Mouse (Mus musculus): ENCODE measurements at regions not wholly inside any gene's neighbourhood (a gene's known extent, or its start where the extent isn't known, plus 50 kb on each side); places are given as distances from the start of the nearest gene placed in this dataset.
"Not testable (repeated sequence)": the region's sequence is repeated elsewhere in the genome, so short reads cannot be mapped to it uniquely, and the experiment has no call there.

DNA sequence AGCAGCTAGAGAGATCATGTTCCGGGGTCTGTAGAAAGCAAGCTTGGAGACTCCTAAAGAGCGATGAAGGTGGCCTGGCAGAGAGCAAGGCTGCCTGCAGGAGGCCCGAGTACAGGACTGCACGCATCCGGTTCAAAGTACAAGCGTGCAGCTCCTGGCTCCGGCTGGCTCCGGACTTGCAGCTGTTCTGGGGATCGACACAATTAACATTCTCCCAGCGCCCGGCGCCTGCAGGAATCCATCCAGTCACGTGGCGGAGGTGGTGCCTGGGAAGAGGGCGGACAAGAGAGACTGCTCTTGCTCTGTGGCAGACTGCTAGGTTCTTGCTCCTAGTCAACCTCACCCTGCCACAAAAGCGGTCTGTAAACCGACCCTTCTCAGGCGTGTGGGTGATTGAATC, 86.9 kb downstream of the Bdh1 start:
- no peak for DNase-seq (ENCODE audit: low spot score)

DNA sequence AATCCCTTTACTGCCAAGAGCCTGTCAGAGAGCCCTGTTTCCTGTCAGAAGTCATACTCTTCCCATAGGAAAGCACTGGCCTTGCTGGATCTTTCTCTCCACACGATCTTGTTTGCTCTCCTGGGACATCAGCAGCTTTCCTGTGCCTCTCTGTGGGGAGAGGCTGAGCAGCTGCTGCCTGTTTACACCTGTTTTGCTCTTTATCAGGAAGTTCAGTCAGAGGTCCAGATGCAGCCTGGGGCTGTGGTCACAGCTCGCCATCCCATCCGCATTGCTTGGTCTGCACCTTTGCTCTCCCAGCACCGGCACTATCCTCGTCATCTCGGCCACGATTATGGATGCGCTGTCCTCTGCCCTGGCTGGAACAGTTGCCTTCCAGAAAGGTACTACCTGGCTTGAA, 88.0 kb downstream of the Bdh1 start:
- no peak for DNase-seq (ENCODE audit: low spot score)

DNA sequence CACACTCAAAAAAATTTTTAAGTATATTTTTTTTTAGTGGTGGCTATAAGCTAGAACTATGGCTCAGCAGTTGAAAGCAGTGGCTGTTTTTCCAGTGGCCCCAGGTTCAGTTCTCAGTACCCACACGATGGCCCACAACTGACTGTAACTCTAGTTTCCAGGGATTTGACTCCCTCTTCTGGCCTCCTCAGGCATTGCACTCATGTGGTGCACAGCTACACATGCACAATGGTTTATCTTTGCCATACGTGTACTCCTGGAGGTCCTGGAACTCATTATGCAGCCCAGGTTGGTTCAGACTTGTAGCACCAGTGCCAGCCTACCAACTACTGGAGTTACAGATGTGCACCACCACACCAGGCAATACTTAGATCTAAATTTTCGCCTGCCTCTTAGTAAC, 96.7 kb downstream of the Bdh1 start:
- DNase-seq (ENCODE audit: low spot score) = no peak

DNA sequence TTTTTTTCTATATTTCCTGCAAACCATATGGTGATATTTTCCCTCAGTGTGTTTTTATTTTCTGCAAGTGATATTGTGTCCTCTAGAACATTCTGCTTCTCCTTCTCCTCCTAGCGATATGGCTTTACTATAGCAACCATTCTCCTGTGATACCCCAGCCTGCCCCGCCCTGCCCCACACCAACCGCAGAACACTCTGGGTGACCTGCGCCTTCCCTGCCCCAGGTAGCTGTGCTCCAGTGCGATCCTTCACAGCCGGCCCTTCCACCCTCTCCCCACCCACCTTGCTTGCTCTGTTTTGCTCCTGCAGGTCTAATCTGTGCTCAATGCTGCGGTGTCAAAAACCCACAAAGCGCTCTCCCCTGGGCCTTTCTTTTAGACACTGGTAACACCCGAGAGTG, 98.0 kb downstream of the Bdh1 start:
- no peak for DNase-seq (ENCODE audit: low spot score)

DNA sequence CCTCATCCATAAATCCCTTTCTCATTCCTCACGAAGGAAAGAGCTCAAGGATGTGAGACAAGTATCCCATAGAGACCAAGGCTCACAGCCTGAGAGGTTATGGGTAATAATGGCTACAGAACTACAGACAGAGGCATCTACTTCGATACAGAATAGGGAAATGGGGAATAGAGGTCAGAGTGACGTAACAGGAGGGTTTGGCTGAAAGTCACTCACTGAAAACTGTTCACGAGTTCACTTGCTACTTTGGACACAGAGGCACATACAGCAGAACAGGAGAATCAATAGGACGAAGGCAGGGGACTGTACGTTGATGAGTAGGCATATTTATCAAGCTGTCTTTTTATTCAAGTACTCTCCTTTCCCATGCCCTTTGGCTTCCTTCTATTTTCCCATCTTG, 99.7 kb downstream of the Bdh1 start:
- DNase-seq (ENCODE audit: low spot score) = no peak

DNA sequence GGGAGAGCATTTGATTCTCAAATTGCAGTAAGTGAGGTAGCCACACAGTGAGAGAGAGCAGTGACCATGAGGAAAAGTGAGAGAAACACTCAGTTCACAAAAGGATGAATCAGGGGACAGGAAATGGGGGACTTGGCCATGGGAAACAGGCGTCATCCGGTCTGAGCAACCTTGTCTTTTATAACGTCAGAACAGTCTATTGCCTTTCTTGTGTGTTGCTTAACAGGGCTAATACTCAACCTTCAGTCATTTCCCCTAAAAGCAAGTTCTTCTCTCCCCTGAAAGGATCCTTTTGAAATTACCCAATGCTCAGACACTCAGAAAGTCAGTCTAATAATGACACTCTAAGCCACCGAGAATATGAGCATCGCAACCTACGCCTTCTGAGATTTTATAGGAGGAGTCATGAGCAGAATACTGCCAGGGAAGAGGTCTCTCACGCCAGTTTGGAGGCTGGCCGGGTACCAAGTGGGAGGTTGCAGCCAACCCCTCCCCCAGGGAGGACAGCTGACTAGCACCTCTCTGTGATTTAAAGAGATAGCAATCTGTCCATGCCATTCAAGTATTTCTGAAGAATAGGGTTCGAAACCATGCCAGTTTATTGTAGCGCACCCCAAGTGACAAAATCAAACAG, 104.7 kb downstream of the Bdh1 start:
- no peak for DNase-seq (ENCODE audit: low spot score)

DNA sequence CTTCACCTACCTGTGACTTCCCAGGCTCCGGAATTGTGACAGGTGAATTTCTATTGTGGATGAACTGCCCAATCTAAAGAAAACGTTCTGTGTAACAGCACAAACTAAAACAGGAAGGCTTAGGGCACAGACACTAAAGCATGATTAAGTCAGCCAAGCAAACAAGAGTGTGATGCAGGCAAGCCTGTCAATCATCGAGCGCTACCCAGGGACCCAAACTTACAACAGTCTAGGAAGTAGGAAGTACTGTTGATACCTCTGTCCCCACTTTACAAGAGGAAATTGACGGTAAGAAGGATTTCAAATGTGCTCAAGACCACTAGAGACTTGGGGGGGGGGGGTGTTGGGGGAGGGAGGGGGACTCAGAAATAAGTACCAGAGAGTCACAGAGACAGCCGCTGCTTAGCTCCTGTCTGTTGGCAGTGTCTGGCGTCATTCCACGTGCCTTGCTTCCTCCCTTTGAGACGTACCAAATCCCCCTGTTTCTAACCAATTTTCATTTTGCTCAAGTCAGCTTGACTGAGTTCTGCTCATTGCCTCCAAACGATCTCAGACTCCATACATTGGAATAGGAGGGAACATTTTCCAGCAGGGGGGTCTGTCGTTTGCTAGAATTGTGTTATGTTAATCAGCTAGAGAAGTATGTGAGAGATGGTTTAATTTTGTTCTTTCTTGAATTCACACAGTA, 106.7 kb downstream of the Bdh1 start:
- no peak for DNase-seq (ENCODE audit: low spot score)

DNA sequence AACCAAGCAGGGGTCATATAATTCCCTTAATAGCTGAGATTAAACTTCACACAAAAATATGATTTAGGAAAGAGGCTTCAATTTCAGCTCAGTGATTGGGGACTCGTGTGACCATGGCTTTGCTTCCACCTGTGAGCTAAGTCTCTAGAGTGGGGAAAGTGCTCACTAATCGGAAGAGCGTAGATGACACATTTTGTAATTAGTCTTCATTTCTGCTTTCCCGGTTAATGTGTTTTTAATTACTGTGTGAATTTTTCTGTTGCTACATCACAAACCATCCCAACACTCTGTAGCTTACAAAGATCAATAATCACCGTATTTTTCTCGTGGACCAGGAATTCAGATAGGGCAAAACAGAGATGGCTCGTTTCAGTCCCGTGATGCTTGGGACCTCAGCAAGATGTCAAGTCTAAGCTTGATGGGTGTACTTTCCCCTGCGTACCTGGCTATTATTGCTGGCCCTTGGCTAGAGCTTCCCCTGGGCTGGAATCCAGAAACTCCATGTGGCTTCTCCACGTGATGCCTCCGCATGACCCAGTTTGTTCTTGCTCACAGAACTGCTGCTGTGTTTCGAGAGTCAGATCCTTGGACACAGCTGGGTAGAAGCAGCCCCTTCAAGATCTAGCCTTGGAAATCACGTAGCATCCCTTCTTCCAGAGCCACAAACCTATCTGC, 107.3 kb downstream of the Bdh1 start:
- DNase-seq (ENCODE audit: low spot score) = no peak

DNA sequence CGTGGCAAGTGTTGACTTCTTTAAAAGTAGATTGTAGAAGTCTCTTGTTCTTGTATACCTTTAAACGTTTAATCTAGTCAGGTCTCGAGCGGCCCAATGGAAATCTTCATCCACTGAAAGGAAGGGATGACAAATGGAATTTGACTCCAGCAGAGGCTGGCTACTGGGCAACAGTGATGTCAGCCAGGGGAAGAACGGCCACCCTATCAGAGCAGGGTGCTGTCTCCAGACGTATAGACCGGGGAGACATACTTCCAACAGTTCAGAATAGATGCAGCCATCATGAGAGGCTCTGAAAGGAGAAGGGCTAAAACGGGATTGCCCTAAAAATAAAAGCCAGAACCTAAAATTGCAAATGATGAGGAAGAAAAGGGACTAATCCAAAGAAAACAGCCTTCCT, 108.0 kb downstream of the Bdh1 start:
- DNase-seq (ENCODE audit: low spot score) = no peak

DNA sequence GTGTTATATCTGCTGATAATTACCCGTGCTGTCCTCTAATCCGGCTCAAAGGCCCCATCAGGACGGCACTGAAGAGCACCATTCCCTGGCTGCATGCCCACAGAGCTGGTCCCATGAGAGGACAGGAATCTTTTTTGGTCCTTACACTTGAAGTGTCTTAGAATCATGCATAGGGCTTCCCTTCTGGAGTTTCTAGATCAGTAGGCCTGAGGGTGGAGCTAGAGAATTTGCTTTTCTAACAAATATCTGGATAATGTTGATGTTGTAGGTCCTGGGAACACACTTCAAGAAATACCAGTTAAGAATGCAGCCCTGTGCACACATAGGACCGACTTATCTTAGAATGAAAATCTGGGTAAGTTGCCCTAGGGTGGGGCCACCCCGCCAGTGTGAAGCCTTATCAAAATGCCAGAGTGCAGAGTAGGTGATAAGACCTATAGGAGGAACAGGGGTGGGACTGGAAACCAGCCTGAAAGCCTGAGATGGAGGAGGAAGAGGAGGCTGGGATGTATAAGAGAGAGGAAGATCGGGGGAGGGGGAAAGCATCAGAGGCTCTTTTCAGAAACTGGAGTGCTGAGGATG, 111.2 kb downstream of the Bdh1 start:
- no peak for DNase-seq (ENCODE audit: low spot score)

DNA sequence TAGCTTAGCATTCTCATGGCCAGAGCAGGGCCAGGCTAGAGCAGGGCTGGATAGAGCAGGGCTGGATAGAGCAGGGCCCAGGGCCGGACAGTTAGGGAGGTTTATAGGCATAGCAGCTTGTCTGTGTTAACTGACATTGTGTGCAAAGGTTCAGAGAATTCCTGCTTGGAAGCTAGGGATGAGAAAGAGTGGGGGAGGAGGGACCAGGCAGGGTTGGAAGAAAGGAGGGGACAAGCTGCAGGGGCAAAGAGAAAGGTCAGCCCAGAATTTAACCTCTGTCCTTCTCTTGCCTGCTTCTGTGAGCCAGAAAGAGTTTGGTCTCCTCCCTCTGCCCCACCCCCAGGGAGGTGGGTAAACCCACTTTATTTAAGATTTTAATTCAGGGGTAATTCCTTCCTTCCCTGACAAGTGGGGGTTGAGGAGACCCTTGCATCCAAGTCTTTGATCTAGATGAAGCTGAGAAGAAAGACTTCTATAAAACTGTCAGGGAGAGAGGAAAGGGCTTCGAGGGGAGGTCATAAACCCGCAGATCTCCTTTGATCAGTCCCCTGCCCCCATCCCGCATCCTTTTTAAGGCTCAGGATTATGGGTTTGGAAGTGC, 112.9 kb downstream of the Bdh1 start:
- no peak for DNase-seq (ENCODE audit: low spot score)

DNA sequence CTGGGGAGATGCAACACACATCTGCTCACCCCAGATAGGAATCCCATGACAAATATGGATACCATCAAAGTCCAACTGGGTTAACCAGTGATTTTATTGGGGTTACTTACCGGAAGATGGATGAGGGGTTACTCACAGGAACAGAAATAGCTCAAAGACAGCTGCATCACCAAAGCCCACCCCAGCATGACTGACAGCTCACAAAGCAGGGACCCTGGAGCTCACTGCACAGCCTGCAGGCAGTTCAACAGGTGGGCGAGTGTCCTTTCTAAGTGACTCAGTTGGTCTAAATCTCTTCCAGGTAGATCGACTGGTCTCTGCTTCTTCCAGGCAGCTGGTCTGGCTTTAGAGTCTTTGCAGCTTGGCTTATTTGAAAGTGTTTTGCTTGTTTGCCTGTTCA, 114.2 kb downstream of the Bdh1 start:
- DNase-seq (ENCODE audit: low spot score) = no peak

DNA sequence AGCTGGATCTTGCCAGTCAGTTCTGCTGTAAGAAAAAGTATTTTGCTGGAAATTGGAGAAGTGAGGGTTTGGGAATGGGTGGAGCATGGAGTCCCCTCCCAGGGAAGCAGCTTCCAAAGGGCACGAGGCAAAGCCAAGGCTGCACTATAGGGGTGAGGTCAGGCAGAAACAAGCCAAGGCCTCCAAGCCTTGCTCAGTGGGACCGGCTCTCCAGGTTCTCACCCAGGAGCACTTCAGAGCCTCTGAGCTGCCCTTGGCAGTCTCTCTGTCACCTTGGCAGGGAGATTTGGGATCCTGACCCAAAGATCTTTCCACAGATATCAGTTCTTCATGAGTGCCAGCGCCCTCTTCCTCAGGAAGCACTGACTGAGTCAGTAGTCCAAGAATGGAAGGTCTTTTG, 116.5 kb downstream of the Bdh1 start:
- DNase-seq (ENCODE audit: low spot score) = no peak

DNA sequence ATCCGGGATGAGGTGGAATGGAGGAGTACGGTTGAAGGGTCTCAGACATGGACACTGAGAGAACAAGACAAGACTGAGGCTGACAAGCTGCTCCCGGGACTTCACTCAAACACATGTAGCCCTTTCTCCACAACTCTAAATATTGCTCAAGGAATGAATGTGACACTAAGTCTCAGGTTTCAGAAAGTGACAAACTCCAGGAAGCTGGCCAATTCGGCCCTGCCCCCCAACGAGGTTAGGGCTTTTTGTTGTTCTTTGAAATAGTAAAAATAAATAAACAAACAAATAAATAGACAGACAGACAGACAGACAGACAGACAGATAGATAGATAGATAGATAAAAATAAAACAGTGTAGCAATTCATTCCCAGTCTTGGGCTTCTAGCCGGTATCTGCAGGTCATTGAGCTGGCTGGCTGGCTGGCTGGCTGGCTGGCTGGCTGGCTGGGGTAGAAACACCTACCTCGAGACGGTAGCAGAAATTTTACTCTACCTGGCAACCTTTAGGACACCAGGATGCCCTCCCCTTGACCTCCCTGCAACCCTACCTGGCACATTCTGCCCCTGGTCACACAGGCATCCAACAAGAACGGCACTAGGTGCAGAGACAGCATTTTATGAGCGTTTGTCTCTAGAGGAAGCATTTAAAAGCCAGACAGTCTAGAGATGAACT, 119.6 kb upstream of the Dlg1 start:
- no peak for DNase-seq (ENCODE audit: low spot score)

DNA sequence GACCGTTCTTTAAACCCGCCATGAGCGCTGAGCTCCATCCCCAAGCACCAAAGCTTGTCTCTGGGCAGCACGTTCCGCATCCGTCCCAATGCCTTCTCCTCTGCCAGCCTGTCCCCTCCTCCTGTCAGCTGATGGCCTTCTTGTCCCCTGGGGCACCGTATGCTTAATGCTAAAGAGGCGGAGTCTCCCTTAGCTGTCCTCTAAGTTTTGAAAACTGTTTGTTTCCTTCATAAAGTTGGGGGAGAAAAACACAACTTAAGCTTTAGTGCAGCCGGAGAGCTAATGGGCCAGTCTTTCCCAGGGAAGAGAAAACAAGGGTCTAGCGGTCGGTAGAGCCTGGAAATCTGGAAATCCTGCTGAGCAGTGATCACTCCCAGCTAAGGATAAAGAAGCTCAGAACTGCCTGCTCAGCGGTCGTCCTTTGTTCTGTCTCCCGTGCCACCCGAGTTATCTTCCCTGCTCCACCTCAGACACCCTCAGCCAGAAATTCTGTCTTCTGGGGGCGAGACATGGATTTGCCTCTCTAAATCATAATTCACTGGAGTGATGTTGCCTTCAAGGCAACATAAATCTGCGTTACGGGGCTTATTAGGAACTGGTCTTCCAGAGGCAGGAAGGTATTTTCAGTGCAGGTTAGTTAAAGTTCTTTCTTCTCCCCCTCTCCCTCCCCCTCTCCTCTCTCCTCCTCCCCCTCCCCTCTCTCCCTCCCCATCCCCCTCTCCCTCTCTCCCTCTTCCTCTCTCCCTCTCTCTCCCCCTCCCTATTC, 117.0 kb upstream of the Dlg1 start:
- no peak for DNase-seq (ENCODE audit: low spot score)

DNA sequence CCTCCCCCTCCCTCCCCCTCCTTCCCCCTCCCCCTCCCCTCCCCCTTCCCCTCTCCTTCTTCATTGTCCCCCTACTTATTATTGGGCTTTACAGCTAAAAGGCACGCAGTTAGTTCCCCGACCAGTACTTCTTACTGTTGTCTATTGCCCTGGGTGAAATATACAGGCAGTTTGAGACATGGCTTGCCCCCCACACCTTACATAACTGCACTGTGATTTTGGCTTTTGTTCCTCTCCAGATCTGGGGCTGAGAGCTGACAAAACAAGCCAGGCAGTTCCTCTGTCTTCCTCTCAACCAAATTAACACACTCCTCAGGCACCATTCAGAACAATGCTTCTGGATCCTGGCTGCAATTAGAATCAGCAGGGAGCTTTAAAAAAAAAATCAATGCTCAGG, 116.4 kb upstream of the Dlg1 start:
- DNase-seq (ENCODE audit: low spot score) = no peak

DNA sequence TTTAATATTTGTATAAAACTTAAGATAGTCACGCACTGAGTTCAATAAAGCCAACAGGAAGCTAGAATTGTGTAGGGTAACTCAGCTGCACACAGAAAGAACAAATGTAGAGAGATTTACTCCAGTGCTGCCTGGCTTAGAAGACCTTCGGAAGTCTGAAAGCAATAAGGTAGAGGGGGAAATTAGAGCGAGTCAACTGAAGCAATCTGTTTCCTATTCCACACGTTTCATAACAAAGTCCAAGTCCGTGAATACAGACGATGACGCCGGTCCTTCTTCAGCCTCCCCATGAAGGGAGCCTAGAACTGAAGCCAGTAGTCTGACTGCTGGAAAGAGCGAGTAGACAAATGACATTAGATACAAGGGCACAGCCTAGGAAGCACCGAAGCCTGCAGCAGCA, 115.9 kb upstream of the Dlg1 start:
- DNase-seq (ENCODE audit: low spot score) = no peak

DNA sequence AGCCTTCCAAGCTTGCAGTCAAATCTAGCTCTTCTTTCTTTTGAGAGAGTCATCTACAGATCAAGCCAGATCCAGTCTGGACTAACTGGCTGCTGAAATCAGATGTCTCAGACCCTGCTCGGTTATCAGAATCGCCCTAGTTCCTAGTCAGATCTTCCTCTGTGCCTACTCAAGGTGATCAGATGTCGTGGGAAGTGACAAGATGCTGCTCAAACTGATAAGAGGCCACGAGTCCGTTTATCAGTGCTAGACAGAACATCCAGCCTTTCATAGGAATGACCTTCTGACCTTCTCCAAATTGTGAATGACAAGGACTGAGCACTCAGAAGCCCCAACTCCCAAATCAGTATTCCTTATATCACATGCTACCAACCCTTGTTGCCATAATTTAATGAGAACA, 113.3 kb upstream of the Dlg1 start:
- DNase-seq (ENCODE audit: low spot score) = no peak

DNA sequence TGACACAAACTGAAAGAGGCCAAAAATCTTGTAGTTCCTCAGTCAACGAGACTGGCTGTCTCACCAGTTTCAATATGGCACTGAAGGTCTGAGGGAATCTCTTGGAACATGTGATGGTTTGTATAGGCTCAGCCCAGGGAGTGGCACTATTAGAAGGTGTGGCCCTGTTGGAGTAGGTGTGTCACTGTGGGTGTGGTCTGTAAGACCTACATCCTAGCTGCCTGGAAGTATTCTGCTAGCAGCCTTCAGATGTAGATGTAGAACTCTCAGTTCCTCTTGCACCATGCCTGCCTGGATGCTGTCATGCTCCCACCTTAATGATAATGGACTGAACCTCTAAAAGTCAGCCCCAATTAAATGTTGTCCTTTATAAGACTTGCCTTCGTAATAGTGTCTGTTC, 112.7 kb upstream of the Dlg1 start:
- not testable (repeated sequence) for DNase-seq (ENCODE audit: low spot score)

DNA sequence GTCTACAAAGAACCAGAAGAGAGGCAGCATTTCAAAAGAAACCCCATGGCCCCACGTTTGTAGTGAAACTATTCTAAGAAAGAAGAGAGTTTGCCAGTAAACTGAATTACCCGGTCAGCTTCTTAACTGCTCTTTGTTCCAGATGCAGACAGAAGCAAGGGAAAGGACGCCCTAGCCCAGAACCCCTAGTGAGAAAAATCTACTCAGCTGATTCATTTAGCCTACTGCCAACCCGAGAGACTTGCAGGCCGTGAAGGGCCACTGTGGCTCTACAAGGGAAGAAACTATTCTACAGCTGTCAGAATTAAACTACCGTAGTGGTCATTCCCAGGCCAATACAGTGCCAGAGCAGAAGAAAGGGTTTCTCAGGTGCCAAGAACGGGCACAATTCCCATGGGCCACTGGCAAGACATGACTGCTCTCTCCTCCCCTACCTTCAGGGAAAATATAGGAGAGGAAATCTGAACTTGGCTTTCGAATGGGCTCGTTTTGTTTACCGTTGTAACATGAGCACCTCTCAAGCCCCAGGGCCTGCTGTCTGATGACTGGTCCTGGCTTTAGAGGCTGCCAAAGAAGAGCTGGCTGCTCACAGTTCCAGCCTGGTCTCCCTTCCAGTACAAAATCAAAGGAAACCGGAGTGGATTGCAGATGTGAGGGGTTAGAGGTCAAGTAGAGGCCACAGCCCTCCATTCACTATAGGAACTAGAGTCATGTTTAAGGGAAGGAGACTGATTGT, 111.7 kb upstream of the Dlg1 start:
- no peak for DNase-seq (ENCODE audit: low spot score)

Data from spleen, adult 12 weeks (tissue).